ENCODE assay signal across 11 mouse cellular contexts in the genomic region with DNA sequence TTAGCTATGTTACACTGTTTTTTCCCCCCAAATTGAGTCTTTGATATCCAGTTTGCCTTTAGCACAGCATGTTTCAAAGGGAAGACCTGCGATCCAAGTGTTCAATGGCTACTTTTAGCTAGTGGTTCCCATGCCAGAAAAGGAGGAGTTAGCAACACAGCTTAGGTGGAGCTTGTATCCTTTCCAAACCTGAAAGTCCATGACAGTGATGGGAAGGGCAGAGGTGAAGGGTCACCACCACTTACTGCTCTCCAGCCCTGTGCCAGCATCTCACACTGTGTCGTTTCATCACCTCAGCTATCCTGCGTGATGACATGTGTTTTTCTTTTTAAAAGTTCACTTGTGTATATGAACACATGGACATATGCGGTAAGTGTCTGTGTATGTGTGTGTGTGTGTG.
"Had no signal": no experiment of that assay in that cellular context is flagged by ENCODE, and none has a peak within 500 bp of the region (broad histone marks: within the 10 kb centered on the region; RNA-seq: fewer than 3 reads in every experiment).

No protein-coding gene starts in this region.

- ATAC-seq: intestine, embryonic 16.5 days; midbrain, embryonic 13.5 days had no signal

- H3K27me3 ChIP-seq: midbrain, embryonic 13.5 days; stomach, embryonic 15.5 days had no signal

- H3K9me3 ChIP-seq: limb, embryonic 10.5 days; midbrain, embryonic 13.5 days; stomach, embryonic 15.5 days had no signal

- H3K27ac ChIP-seq: left cerebral cortex, adult 2 months; limb, embryonic 10.5 days; liver, embryonic 14.5 days; midbrain, embryonic 13.5 days; stomach, embryonic 15.5 days had no signal

- H3K4me2 ChIP-seq: midbrain, embryonic 13.5 days; stomach, embryonic 15.5 days had no signal

- H3K4me3 ChIP-seq: left cerebral cortex, adult 2 months; limb, embryonic 10.5 days; midbrain, embryonic 13.5 days; stomach, embryonic 15.5 days had no signal

- H3K9ac ChIP-seq: liver, embryonic 14.5 days; midbrain, embryonic 13.5 days; stomach, embryonic 15.5 days had no signal

- H3K36me3 ChIP-seq: limb, embryonic 10.5 days; midbrain, embryonic 13.5 days; stomach, embryonic 15.5 days had no signal

- DNase-seq: lung, adult 2 months; lung, postnatal 14 days; right cerebral cortex, postnatal 14 days; thymus, adult 2 months; thymus, postnatal 36 days had no signal
